Mouse (Mus musculus) liver, adult 2 months (tissue): ENCODE results near the gene Ugcg.

Experiments
- CTCF ChIP-seq: fragments of 200-500 bp; IDR thresholded peaks from 2 replicates; pipeline ENCODE4 v1.5.1; 2011; ENCODE audit warnings: low read depth, low read length, control low read depth
- POLR2A ChIP-seq: fragments of 200-500 bp; IDR thresholded peaks from 2 replicates; pipeline ENCODE4 v1.6.1; 2011; ENCODE audit warnings: low read length, control low read depth; ENCODE audit not compliant: insufficient read depth; ENCODE audit errors: extremely low read depth

DNA sequence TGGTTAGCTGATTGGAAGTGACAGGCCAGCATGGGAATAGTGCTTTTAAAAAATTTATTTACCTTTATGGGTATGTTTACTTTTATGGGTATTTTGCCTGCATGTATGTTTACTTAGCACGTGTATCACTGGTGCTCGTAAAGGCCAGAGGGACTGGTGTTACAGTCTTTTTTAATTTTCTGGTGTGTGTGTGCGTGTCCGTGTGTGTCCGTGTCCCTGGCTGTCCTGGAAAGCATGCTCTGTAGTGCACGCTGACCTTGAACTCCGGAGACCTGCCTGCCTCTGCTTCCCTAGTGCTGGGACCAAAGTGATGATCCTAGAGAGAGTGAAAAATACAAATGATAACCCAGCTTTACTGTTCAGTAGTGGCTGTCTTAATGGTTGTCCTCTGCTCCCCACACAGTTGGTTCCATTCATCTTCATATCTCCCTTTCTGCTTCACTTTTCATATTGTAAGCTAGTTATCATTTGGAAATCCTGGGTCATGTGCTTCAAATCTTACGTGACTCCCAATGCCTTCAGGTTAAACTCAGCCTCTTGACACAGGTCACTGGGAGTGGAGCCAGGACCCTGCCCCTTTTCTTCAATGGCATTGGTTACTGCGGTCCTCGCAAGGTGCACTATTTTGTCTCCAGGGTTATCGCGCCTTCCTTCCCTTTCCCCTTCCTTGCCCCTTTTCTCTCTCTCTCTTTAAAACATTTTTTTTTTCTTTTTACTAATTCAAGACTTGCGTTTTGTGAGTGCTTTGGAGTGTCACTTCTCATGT lies 5.9 kb downstream of the Ugcg start:
- no peak for TF ChIP-seq CTCF
- no peak for TF ChIP-seq POLR2A
